Mouse (Mus musculus): Measurements from ENCODE around the gene Traf7.

DNA sequence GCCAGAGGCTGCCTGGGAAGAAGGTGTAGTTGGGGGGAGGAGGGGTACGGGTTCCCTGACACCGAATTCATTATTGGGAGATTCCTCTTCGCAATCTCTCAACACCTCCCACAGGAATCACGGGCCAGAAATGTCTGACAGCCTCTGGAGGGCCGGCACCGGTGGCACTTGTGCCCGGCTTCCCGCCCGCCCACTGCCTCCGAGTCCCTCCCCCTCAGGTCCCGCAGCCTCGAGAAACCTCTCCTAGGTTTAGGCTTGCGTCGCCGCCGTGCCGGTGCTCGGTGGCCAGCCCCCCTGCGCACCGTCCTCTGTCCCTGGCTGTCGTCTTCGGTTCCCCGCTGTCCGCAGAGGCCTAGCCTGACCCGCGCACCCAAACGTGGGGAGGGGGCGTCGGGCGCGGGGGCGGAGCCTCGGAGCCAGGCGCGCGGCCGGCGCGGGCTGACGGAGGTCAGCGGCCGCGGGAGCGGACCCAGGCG lies 39.5 kb downstream of the Traf7 start, which contains the start of gene Caskin1:
- TF ChIP-seq CTCF (IDR thresholded peaks at IDR 0.05; ENCODE audit: low read depth) (no peak), EP300 (optimal IDR thresholded peaks at IDR 0.05) (no peak)

Data from stomach, postnatal 0 days (tissue).